14 mouse cellular contexts compared by ENCODE assay signal in genomic region chr12:27437661-27438345, GRCm38 (mm10).
A peak's percentile ranks its signal among the peaks of the same experiment; 100 is the strongest.
DNase-seq lines count a peak whose midpoint lies in the region; ATAC-seq and TF ChIP-seq lines count a peak whose summit lies in the region.
"Had no signal": no experiment of that assay in that cellular context is flagged by ENCODE, and none has a peak within 500 bp of the region (broad histone marks: within the 10 kb centered on the region; RNA-seq: fewer than 3 reads in every experiment).

No protein-coding gene starts in this region.

- no peaks in the 10 kb centered on the region for H3K27me3 ChIP-seq in kidney, adult 2 months (replicated peaks; ENCODE audit: control insufficient read depth, insufficient read depth, low read length)
- H3K27me3 ChIP-seq in C2C12 (ENCODE audit: control insufficient read depth, insufficient read depth, insufficient read length) = no peaks in the 10 kb centered on the region
- H3K27me3 ChIP-seq in intestine, postnatal 0 days (replicated peaks; ENCODE audit: control insufficient read depth, insufficient read depth, low read length) = no peaks in the 10 kb centered on the region

- no peak overlapping the region for H3K9ac ChIP-seq in intestine, postnatal 0 days (ENCODE audit: low read depth, low read length)
- H3K9ac ChIP-seq: liver, postnatal 0 days had no signal

- H3K79me2 ChIP-seq in C2C12 (ENCODE audit: control insufficient read depth, insufficient read depth) = no peaks in the 10 kb centered on the region

- no peak for TF ChIP-seq CTCF in kidney, adult 2 months (conservative IDR thresholded peaks at IDR 0.05; ENCODE audit: insufficient read depth, insufficient read length, low read depth, low read length)
- no peak for TF ChIP-seq CTCF in C2C12 (IDR thresholded peaks at IDR 0.05; ENCODE audit: control insufficient read depth, insufficient read depth, insufficient read length)
- TF ChIP-seq CTCF in intestine, postnatal 0 days (IDR thresholded peaks at IDR 0.05; ENCODE audit: low read depth) = no peak

- TF ChIP-seq POLR2A in kidney, adult 2 months (IDR thresholded peaks at IDR 0.05; ENCODE audit: low read depth, low read length) = no peak

- no peak for ATAC-seq in inflammation-experienced regulatory T-cells, adult 6 months
- ATAC-seq in intestine, postnatal 0 days = no peak
- ATAC-seq: liver, postnatal 0 days had no signal

- H3K4me1 ChIP-seq in kidney, adult 2 months (ENCODE audit: control insufficient read depth, insufficient read depth, low read length) = no peaks in the 10 kb centered on the region
- H3K4me1 ChIP-seq in intestine, postnatal 0 days (replicated peaks; ENCODE audit: control insufficient read depth, insufficient read depth, low read length) = no peaks in the 10 kb centered on the region

- H3K36me3 ChIP-seq in kidney, adult 2 months (ENCODE audit: control insufficient read depth, insufficient read depth, low read length) = no peaks in the 10 kb centered on the region
- no peaks in the 10 kb centered on the region for H3K36me3 ChIP-seq in C2C12 (ENCODE audit: control insufficient read depth, insufficient read depth)
- no peaks in the 10 kb centered on the region for H3K36me3 ChIP-seq in intestine, postnatal 0 days (ENCODE audit: control insufficient read depth, insufficient read depth)

- no peak overlapping the region for H3K4me3 ChIP-seq in kidney, adult 2 months (ENCODE audit: insufficient read depth, low read depth, low read length)
- H3K4me3 ChIP-seq in C2C12 (ENCODE audit: insufficient read depth, poor library complexity, severe bottlenecking) = no peak overlapping the region
- no peak overlapping the region for H3K4me3 ChIP-seq in intestine, postnatal 0 days (ENCODE audit: low read depth, low read length)

- H3K27ac ChIP-seq in kidney, adult 2 months (ENCODE audit: insufficient read depth, low read depth, low read length) = no peak overlapping the region
- H3K27ac ChIP-seq in intestine, postnatal 0 days (ENCODE audit: low read depth, low read length) = no peak overlapping the region

- peak; percentile 8 for DNase-seq in embryo, embryonic 10 days (ENCODE audit: low spot score)
- no peak for DNase-seq in embryo, embryonic 9.5 days (ENCODE audit: extremely low spot score)
- DNase-seq in kidney, adult 2 months = peak; percentile 67
- DNase-seq in kidney, postnatal 4 days = no peak
- DNase-seq in kidney, postnatal 10 days = peak; percentile 6
- DNase-seq: adrenal gland, postnatal 25 days; cerebellum, adult 11-12 months; embryo, embryonic 11 days; gastrocnemius, postnatal 36 days; liver, postnatal 0 days; right cerebral cortex, postnatal 14 days had no signal

- 48% methylated on average over 6 of the region's 6 CpGs for WGBS in kidney, adult 2 months
- WGBS in intestine, postnatal 0 days = 64% methylated on average over 6 of the region's 6 CpGs

- no peak overlapping the region for H3ac ChIP-seq in C2C12 (ENCODE audit: control insufficient read depth, insufficient read length, low read depth)

- H3K79me3 ChIP-seq in C2C12 (ENCODE audit: low read depth) = no peaks in the 10 kb centered on the region

- no peaks in the 10 kb centered on the region for H3K9me3 ChIP-seq in intestine, postnatal 0 days (ENCODE audit: control insufficient read depth)

- no peak overlapping the region for H3K4me2 ChIP-seq in intestine, postnatal 0 days (replicated peaks; ENCODE audit: low read depth)

TF ChIP-seq in C2C12, 6 proteins besides CTCF, POLR2A, EP300 and RAD21:
- no peak for TF ChIP-seq USF1 (IDR thresholded peaks at IDR 0.05; ENCODE audit: low read depth)
- TF ChIP-seq MYOD1 (IDR thresholded peaks at IDR 0.05; ENCODE audit: control insufficient read depth, insufficient read length, low read depth) = peak; percentile 66

Comparison
In these comparisons a context has a peak if more than half of its experiments do, and no peak if none do; other contexts are left out.
1. DNase-seq: peak in embryo, embryonic 10 days (single experiment), kidney, adult 2 months (single experiment) and kidney, postnatal 10 days (single experiment); none in embryo, embryonic 9.5 days (single experiment) and kidney, postnatal 4 days (0 of 2).